Mouse (Mus musculus) left cerebral cortex, postnatal 4 days (tissue): ENCODE results near the gene 3110082I17Rik. TPM values are rescaled to one million over a fixed set of nuclear protein-coding genes. Genes with fewer than 3 reads are reported as not detected.

Source experiments
- DNase-seq: peaks from one replicate; pipeline ENCODE4 v3.0.0-alpha.2; 2022
- intact Hi-C: fragments of 180-260 bp; cut with DNase I; formaldehyde crosslinking; loops from one replicate; pipeline ENCODE4 v1.15.1; 2025
- total RNA-seq, 2 experiments: library from RNA; stranded (reverse); gene quantifications; 2 replicates each; pipeline ENCODE4 v1.2.3; 2021

3110082I17Rik gene
- total RNA-seq, 2 experiments from 2014 or later = 18.0 to 19.2 TPM

- intact Hi-C loops = no loop called here
- DNase-seq = peak; percentile 91
Measured at GRCm38 (mm10) chr5:139380385-139381248, 79.7 kb downstream of the 3110082I17Rik start.

- intact Hi-C loops = no loop called here
Measured at GRCm38 (mm10) chr5:139379771-139380384, 80.4 kb downstream of the 3110082I17Rik start.

GRCm38 (mm10) chr5:139378986-139379629 lies 81.2 kb downstream of the 3110082I17Rik start:
- intact Hi-C loops = no loop called here
- DNase-seq = peak; percentile 60

More at GRCm38 (mm10) chr5:139379771-139380384, 80.4 kb downstream of the 3110082I17Rik start:
- no peak for DNase-seq

GRCm38 (mm10) chr5:139378271-139378556 lies 82.1 kb downstream of the 3110082I17Rik start:
- intact Hi-C loops = no loop called here
- DNase-seq = no peak

GRCm38 (mm10) chr5:139377468-139378270 lies 82.7 kb downstream of the 3110082I17Rik start, which contains the start of gene Gpr146:
Gene Gpr146, plus strand, starts transcription at chr5:139377697.
- peak; percentile 47 for DNase-seq
- intact Hi-C loops = no loop called here

GRCm38 (mm10) chr5:139374841-139375240 lies 85.5 kb downstream of the 3110082I17Rik start:
- intact Hi-C loops = no loop called here
- no peak for DNase-seq

GRCm38 (mm10) chr5:139373889-139374444 lies 86.4 kb downstream of the 3110082I17Rik start:
- DNase-seq = no peak
- intact Hi-C loops = no loop called here

GRCm38 (mm10) chr5:139373126-139373525 lies 87.2 kb downstream of the 3110082I17Rik start:
- intact Hi-C loops = no loop called here
- DNase-seq = no peak

- intact Hi-C loops = no loop called here
- peak; percentile 93 for DNase-seq
Measured at GRCm38 (mm10) chr5:139371631-139372401, 88.5 kb downstream of the 3110082I17Rik start.

GRCm38 (mm10) chr5:139371118-139371517 lies 89.2 kb downstream of the 3110082I17Rik start:
- no peak for DNase-seq
- intact Hi-C loops = no loop called here

- intact Hi-C loops = no loop called here
Measured at GRCm38 (mm10) chr5:139370336-139370735, 90.0 kb downstream of the 3110082I17Rik start.

GRCm38 (mm10) chr5:139368638-139369320 lies 91.5 kb downstream of the 3110082I17Rik start:
- no peak for DNase-seq
- intact Hi-C loops = no loop called here

More at GRCm38 (mm10) chr5:139370336-139370735, 90.0 kb downstream of the 3110082I17Rik start:
- DNase-seq = no peak

- intact Hi-C loops = no loop called here
- no peak for DNase-seq
Measured at GRCm38 (mm10) chr5:139367884-139368458, 92.4 kb downstream of the 3110082I17Rik start.

GRCm38 (mm10) chr5:139366484-139366883 lies 93.8 kb downstream of the 3110082I17Rik start:
- DNase-seq = no peak
- intact Hi-C loops = no loop called here

- intact Hi-C loops = no loop called here
- DNase-seq = no peak
Measured at GRCm38 (mm10) chr5:139365827-139366226, 94.5 kb downstream of the 3110082I17Rik start.

GRCm38 (mm10) chr5:139364911-139365571 lies 95.3 kb downstream of the 3110082I17Rik start:
- intact Hi-C loops = loop anchor here (5.0 kb wide), 1 partner anchor 102 kb away; no protein-coding TSS in a partner anchor
- DNase-seq = no peak

- DNase-seq = peak; percentile 92
- intact Hi-C loops = loop anchor here (5.0 kb wide), 1 partner anchor 103 kb away; no protein-coding TSS in a partner anchor
Measured at GRCm38 (mm10) chr5:139364260-139364910, 95.9 kb downstream of the 3110082I17Rik start.
